In the genomic region with DNA sequence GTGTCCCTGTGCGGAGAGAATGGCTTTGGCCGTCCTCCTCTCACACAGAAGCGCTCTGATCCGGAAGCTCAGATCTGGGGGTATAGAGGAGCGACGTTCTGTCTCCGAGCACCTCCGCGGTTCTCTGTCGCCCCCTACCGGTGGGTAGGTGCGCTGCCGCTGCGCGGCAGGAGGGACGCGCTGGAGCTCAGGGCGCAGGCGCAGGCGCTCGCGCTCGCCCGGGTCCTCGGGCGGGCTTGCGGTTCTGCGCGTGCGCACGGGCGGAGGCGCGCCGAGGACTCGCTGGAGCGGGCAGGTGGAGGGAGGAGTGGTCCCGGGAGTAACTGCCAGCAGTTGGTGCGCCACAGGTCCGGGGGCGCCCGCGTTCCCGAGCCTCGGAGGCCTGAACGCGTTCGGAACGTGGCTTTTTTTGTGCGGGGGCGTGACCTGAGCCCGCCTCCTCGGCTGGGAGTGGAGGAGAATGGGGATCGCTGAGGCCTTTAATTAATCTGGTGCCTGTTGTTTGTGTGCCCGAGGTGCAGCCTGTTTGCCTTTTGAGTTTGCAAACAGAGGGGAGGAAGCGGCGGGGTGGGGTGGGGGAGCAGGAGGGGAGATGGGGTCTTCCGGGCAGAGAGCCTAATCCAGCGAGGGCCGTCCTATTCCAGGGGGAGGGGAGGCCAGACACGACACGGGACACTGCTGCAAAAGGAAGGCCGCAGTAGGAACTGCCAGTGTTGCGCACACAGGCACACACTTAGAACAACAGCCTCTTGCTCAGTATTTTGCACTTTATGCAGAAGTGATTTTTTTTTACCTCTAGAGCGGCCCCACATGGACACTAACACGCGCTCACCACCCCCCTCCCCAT, we compare ENCODE assay signal across 8 mouse cellular contexts. TPM values are rescaled to one million over a fixed set of nuclear protein-coding genes. Genes with fewer than 3 reads are reported as not detected.
DNase-seq lines count a peak whose midpoint lies in the region; ATAC-seq and TF ChIP-seq lines count a peak whose summit lies in the region.

A gene (plus strand): TSS at position 212 of the 847 bp plus-strand sequence.

- H3K9me3 ChIP-seq in forebrain, embryonic 10.5 days, result no peaks in the 10 kb centered on the region
- no peaks in the 10 kb centered on the region for H3K9me3 ChIP-seq in heart, embryonic 15.5 days (replicated peaks)
- no peaks in the 10 kb centered on the region for H3K9me3 ChIP-seq in liver, embryonic 14.5 days (ENCODE audit: control insufficient read depth, low read length)
- no peaks in the 10 kb centered on the region for H3K9me3 ChIP-seq in neural tube, embryonic 11.5 days (ENCODE audit: control insufficient read depth, low read length)
- no peaks in the 10 kb centered on the region for H3K9me3 ChIP-seq in stomach, postnatal 0 days (ENCODE audit: control insufficient read depth, low read length)

- H3K4me1 ChIP-seq in forebrain, embryonic 10.5 days, result peaks cover 26% of the 10 kb centered on the region
- H3K4me1 ChIP-seq in heart, embryonic 15.5 days (replicated peaks), result peaks cover 6% of the 10 kb centered on the region
- H3K4me1 ChIP-seq in liver, embryonic 14.5 days (replicated peaks; ENCODE audit: control insufficient read depth in 2 of 2, insufficient read depth in 2 of 2, low read length in 1 of 2), result peaks cover 0 to 2% of the 10 kb centered on the region in 2 experiments; a peak in 2 of 4 replicates
- H3K4me1 ChIP-seq in neural tube, embryonic 11.5 days (ENCODE audit: control insufficient read depth, insufficient read depth, low read length), result peaks cover 4% of the 10 kb centered on the region; the same call in 1 of the 2 replicates
- H3K4me1 ChIP-seq in stomach, postnatal 0 days (replicated peaks; ENCODE audit: control insufficient read depth, insufficient read depth), result no peaks in the 10 kb centered on the region

- H3K27ac ChIP-seq in forebrain, embryonic 10.5 days, result peak within 1 kb of the TSS; percentile 88
- peak within 1 kb of the TSS; percentile 81 for H3K27ac ChIP-seq in heart, embryonic 15.5 days
- no peak within 1 kb of the TSS for H3K27ac ChIP-seq in liver, embryonic 14.5 days
- H3K27ac ChIP-seq in neural tube, embryonic 11.5 days (ENCODE audit: low read depth, low read length), result peak within 1 kb of the TSS; percentile 60; the same call in 1 of the 2 replicates
- H3K27ac ChIP-seq in stomach, postnatal 0 days (replicated peaks), result peak within 1 kb of the TSS; percentile 70; the same call in 1 of the 2 replicates

- peaks cover 20% of the 10 kb centered on the region for H3K27me3 ChIP-seq in forebrain, embryonic 10.5 days (ENCODE audit: poor library complexity, severe bottlenecking)
- H3K27me3 ChIP-seq in heart, embryonic 15.5 days, result no peaks in the 10 kb centered on the region
- H3K27me3 ChIP-seq in liver, embryonic 14.5 days (ENCODE audit: control insufficient read depth, insufficient read depth, low read length), result no peaks in the 10 kb centered on the region
- H3K27me3 ChIP-seq in neural tube, embryonic 11.5 days (ENCODE audit: control insufficient read depth, insufficient read depth, low read length), result no peaks in the 10 kb centered on the region
- H3K27me3 ChIP-seq in stomach, postnatal 0 days (ENCODE audit: control insufficient read depth, insufficient read depth, low read length), result no peaks in the 10 kb centered on the region

- TF ChIP-seq EP300 in liver, embryonic 14.5 days (IDR thresholded peaks at IDR 0.05; ENCODE audit: low read depth), result no peak
- no peak for TF ChIP-seq EP300 in stomach, postnatal 0 days (optimal IDR thresholded peaks at IDR 0.05)

- peak; percentile 81 for DNase-seq in c-Kit-negative CD71-positive TER-119-positive erythroid progenitor cells, embryonic 14.5 days (ENCODE audit: low read depth, low spot score)
- DNase-seq in forebrain, embryonic 10.5 days (ENCODE audit: extremely low spot score, low spot score), result peak; percentile 92
- peak; percentile 86 to 93 for DNase-seq in kidney, postnatal 25 days
- peak; percentile 79 to 81 (median 81) for DNase-seq in liver, embryonic 14.5 days (ENCODE audit: low read depth in 3 of 3, low spot score in 3 of 3)
- DNase-seq in neural tube, embryonic 11.5 days (ENCODE audit: low spot score), result peak; percentile 98
- peak; percentile 95 for DNase-seq in stomach, postnatal 0 days (ENCODE audit: low spot score)

- peak; percentile 94 for ATAC-seq in CD4-positive, CD25-positive, alpha-beta regulatory T cell, adult 4 months
- peak; percentile 94 for ATAC-seq in heart, embryonic 15.5 days (replicated peaks; ENCODE audit: insufficient number of reproducible peaks, insufficient read depth, low FRiP score, low read depth)
- ATAC-seq in liver, embryonic 14.5 days (ENCODE audit: insufficient read depth), result peak; percentile 97
- ATAC-seq in neural tube, embryonic 11.5 days (ENCODE audit: insufficient read depth, low FRiP score, low TSS enrichment), result peak; percentile 89
- peak; percentile 96 for ATAC-seq in stomach, postnatal 0 days (ENCODE audit: low FRiP score, low TSS enrichment)

- peak; percentile 91 for TF ChIP-seq CTCF in liver, embryonic 14.5 days (IDR thresholded peaks at IDR 0.05; ENCODE audit: low read depth)
- TF ChIP-seq CTCF in stomach, postnatal 0 days (IDR thresholded peaks at IDR 0.05; ENCODE audit: low read depth), result peak; percentile 91

- H3K4me3 ChIP-seq in forebrain, embryonic 10.5 days, result peak within 1 kb of the TSS; percentile 54
- peak within 1 kb of the TSS; percentile 82 for H3K4me3 ChIP-seq in heart, embryonic 15.5 days
- peak within 1 kb of the TSS; percentile 69 to 89 for H3K4me3 ChIP-seq in liver, embryonic 14.5 days (ENCODE audit: insufficient read depth in 1 of 2, low read depth in 2 of 2, low read length in 2 of 2)
- peak within 1 kb of the TSS; percentile 60 for H3K4me3 ChIP-seq in neural tube, embryonic 11.5 days (ENCODE audit: low read depth, low read length)
- H3K4me3 ChIP-seq in stomach, postnatal 0 days (ENCODE audit: low read depth, low read length), result peak within 1 kb of the TSS; percentile 70

- H3K9ac ChIP-seq in heart, embryonic 15.5 days, result peak within 1 kb of the TSS; percentile 90
- peak within 1 kb of the TSS; percentile 70 for H3K9ac ChIP-seq in liver, embryonic 14.5 days (replicated peaks)
- peak within 1 kb of the TSS; percentile 72 for H3K9ac ChIP-seq in neural tube, embryonic 11.5 days (ENCODE audit: low read length)
- H3K9ac ChIP-seq in stomach, postnatal 0 days (ENCODE audit: low read length), result peak within 1 kb of the TSS; percentile 69

- H3K36me3 ChIP-seq in forebrain, embryonic 10.5 days (replicated peaks), result peaks cover 7% of the 10 kb centered on the region; the same call in 1 of the 2 replicates
- H3K36me3 ChIP-seq in heart, embryonic 15.5 days, result no peaks in the 10 kb centered on the region
- H3K36me3 ChIP-seq in liver, embryonic 14.5 days (replicated peaks; ENCODE audit: control insufficient read depth, insufficient read depth, low read depth), result no peaks in the 10 kb centered on the region
- H3K36me3 ChIP-seq in neural tube, embryonic 11.5 days (ENCODE audit: control insufficient read depth, insufficient read depth, low read length), result no peaks in the 10 kb centered on the region
- H3K36me3 ChIP-seq in stomach, postnatal 0 days (ENCODE audit: control insufficient read depth, insufficient read depth, low read length), result no peaks in the 10 kb centered on the region

- peak within 1 kb of the TSS; percentile 91 for H3K4me2 ChIP-seq in heart, embryonic 15.5 days
- H3K4me2 ChIP-seq in liver, embryonic 14.5 days (ENCODE audit: low read depth), result peak within 1 kb of the TSS; percentile 89
- peak within 1 kb of the TSS; percentile 83 for H3K4me2 ChIP-seq in neural tube, embryonic 11.5 days (ENCODE audit: low read depth)
- H3K4me2 ChIP-seq in stomach, postnatal 0 days (replicated peaks; ENCODE audit: low read depth), result peak within 1 kb of the TSS; percentile 87

- 0% methylated on average over 67 of the region's 67 CpGs for WGBS in forebrain, embryonic 10.5 days
- WGBS in heart, embryonic 15.5 days, result under 1% methylated on average over 67 of the region's 67 CpGs
- 2% methylated on average over 67 of the region's 67 CpGs for WGBS in liver, embryonic 14.5 days (ENCODE audit: insufficient replicate concordance)
- under 1% methylated on average over 66 of the region's 67 CpGs for WGBS in neural tube, embryonic 11.5 days
- under 1% methylated on average over 67 of the region's 67 CpGs for WGBS in stomach, postnatal 0 days

RNA-seq across cellular contexts. Expression of the gene that starts here (rescaled TPM):
- 10 to 100 TPM; 25.3 to 25.8 TPM for polyA plus RNA-seq in CD4-positive, CD25-positive, alpha-beta regulatory T cell, adult 4 months (2017; shearing (Covaris generic))
- polyA plus RNA-seq in forebrain, embryonic 10.5 days (2016; fragmentation: Nextera tagmentation; extraction: Ambion mirVana), result 39.2 and 43.2 TPM in 2 replicates
- polyA plus RNA-seq in heart, embryonic 15.5 days (2015; fragmentation: Nextera tagmentation; extraction: Ambion mirVana), result 31.9 and 40.5 TPM in 2 replicates
- 10.5 and 10.7 TPM in 2 replicates for polyA plus RNA-seq in liver, embryonic 14.5 days (2012; rRNA removed)
- polyA plus RNA-seq in liver, embryonic 14.5 days (2014; fragmentation: Nextera tagmentation; extraction: Ambion mirVana), result 13.2 and 14.7 TPM in 2 replicates
- polyA plus RNA-seq in neural tube, embryonic 11.5 days (2014; fragmentation: Nextera tagmentation; extraction: Ambion mirVana), result 50.2 and 55.9 TPM in 2 replicates
- 33.1 and 39.8 TPM in 2 replicates for polyA plus RNA-seq in stomach, postnatal 0 days (2015; fragmentation: Nextera tagmentation; extraction: Ambion mirVana)
